Mouse (Mus musculus) CH12F3 (cell line): ENCODE data around the gene Thpo.

Experiments used
- in situ Hi-C: fragments of 300-500 bp; cut with MboI; formaldehyde crosslinking; loops from 2 replicates; pipeline ENCODE4 v1.14.3; 2020; ENCODE audit warnings: low sequenced_read_pairs

Thpo gene

GRCm38 (mm10) chr16:20705786-20706185 is 28.5 kb downstream of the Thpo start:
- in situ Hi-C loops = no loop called here

- in situ Hi-C loops = no loop called here
These were observed 30.5 kb downstream of the Thpo start for GRCm38 (mm10) chr16:20703699-20704400.

- in situ Hi-C loops = no loop called here
These were observed 31.2 kb downstream of the Thpo start for GRCm38 (mm10) chr16:20703071-20703470.

- in situ Hi-C loops = no loop called here
These were observed 31.8 kb downstream of the Thpo start for GRCm38 (mm10) chr16:20702522-20702893.

GRCm38 (mm10) chr16:20701729-20702521 is 32.4 kb downstream of the Thpo start:
- in situ Hi-C loops = no loop called here

- in situ Hi-C loops = no loop called here
These were observed 33.0 kb downstream of the Thpo start for GRCm38 (mm10) chr16:20701316-20701715.

- in situ Hi-C loops = no loop called here
These were observed 34.3 kb downstream of the Thpo start for GRCm38 (mm10) chr16:20700036-20700435.

GRCm38 (mm10) chr16:20699266-20699665 is 35.0 kb downstream of the Thpo start:
- in situ Hi-C loops = no loop called here

- in situ Hi-C loops = no loop called here
These were observed 38.5 kb downstream of the Thpo start for GRCm38 (mm10) chr16:20695622-20696323.

- in situ Hi-C loops = no loop called here
These were observed 39.5 kb downstream of the Thpo start for GRCm38 (mm10) chr16:20694781-20695180.

- in situ Hi-C loops = no loop called here
These were observed 41.1 kb downstream of the Thpo start, which contains the start of gene Fam131a for GRCm38 (mm10) chr16:20693111-20693701. TSS of gene Fam131a (plus strand) at chr16:20693241.

GRCm38 (mm10) chr16:20692241-20692965 is 41.9 kb downstream of the Thpo start:
- in situ Hi-C loops = no loop called here

GRCm38 (mm10) chr16:20691617-20692016 is 42.7 kb downstream of the Thpo start:
- in situ Hi-C loops = no loop called here

GRCm38 (mm10) chr16:20690774-20691173 is 43.5 kb downstream of the Thpo start:
- in situ Hi-C loops = no loop called here

GRCm38 (mm10) chr16:20677974-20678675 is 56.2 kb downstream of the Thpo start:
- in situ Hi-C loops = no loop called here

- in situ Hi-C loops = no loop called here
These were observed 56.9 kb downstream of the Thpo start for GRCm38 (mm10) chr16:20677380-20677779.

GRCm38 (mm10) chr16:20676702-20677101 is 57.6 kb downstream of the Thpo start:
- in situ Hi-C loops = no loop called here

GRCm38 (mm10) chr16:20675213-20675612 is 59.1 kb downstream of the Thpo start:
- in situ Hi-C loops = no loop called here
